Mouse (Mus musculus) intestine, embryonic 15.5 days (tissue): ENCODE results near the gene Pth2. TPM values are rescaled to one million over a fixed set of nuclear protein-coding genes. Genes with fewer than 3 reads are reported as not detected.
A peak's percentile ranks its signal among the peaks of the same experiment; 100 is the strongest.

Source experiments
- ATAC-seq: fragments of 200-750 bp; cut with Nextera tagmentation; 2 replicates; pipeline ENCODE4 v1.8.0; 2017; ENCODE audit warnings: moderate TSS enrichment, moderate library complexity
- H3K27ac ChIP-seq: fragments of 300-500 bp; sonication (generic); 2 replicates; pipeline ENCODE4 v1.5.1; 2015; ENCODE audit warnings: mild to moderate bottlenecking, inconsistent platforms
- H3K27me3 ChIP-seq: fragments of 300-500 bp; sonication (generic); replicated peaks from 2 replicates; pipeline ENCODE4 v1.6.1; 2015; ENCODE audit warnings: inconsistent platforms
- H3K36me3 ChIP-seq: fragments of 300-500 bp; sonication (generic); 2 replicates; pipeline ENCODE4 v1.6.1; 2015; ENCODE audit warnings: inconsistent platforms
- H3K4me1 ChIP-seq: fragments of 300-500 bp; sonication (generic); replicated peaks from 2 replicates; pipeline ENCODE4 v1.6.1; 2015; ENCODE audit warnings: inconsistent platforms
- H3K4me2 ChIP-seq: fragments of 300-500 bp; sonication (generic); replicated peaks from 2 replicates; pipeline ENCODE4 v1.6.1; 2015; ENCODE audit warnings: mild to moderate bottlenecking, inconsistent platforms
- H3K4me3 ChIP-seq: fragments of 300-500 bp; sonication (generic); replicated peaks from 2 replicates; pipeline ENCODE4 v1.5.1; 2015; ENCODE audit warnings: inconsistent platforms
- H3K9ac ChIP-seq: fragments of 300-500 bp; sonication (generic); 2 replicates; pipeline ENCODE4 v1.6.1; 2015; ENCODE audit warnings: inconsistent platforms
- H3K9me3 ChIP-seq: fragments of 300-500 bp; sonication (generic); 2 replicates; pipeline ENCODE4 v1.6.1; 2016; ENCODE audit warnings: inconsistent platforms
- WGBS: fragments of 180-500 bp; shearing (Covaris S2); methylation state at CpG from one replicate; pipeline ENCODE4 v1.1.7; 2015; 5-methylcytosine and 5-hydroxymethylcytosine counted together
- polyA plus RNA-seq: library from polyadenylated mRNA; unstranded; fragments of >200 nt; fragmentation: Nextera tagmentation; extraction: Ambion mirVana; gene quantifications from 2 replicates; pipeline ENCODE4 v1.2.1, GENCODE M21; 2015

Gene Pth2
- polyA plus RNA-seq, 1 experiment from 2014 or later: not detected

GRCm38 (mm10) chr7:45178550-45178949, 2.2 kb upstream of the Pth2 start:
- Histone ChIP-seq H3K27me3 (peaks cover 97% of the 10 kb centered on the region), H3K4me1 (peaks cover 20% of the 10 kb centered on the region), H3K9ac (no peak overlapping the region), H3K4me2 (no peak overlapping the region), H3K27ac (no peak overlapping the region), H3K36me3 (no peaks in the 10 kb centered on the region), H3K4me3 (no peak overlapping the region), H3K9me3 (no peaks in the 10 kb centered on the region)
- 21% methylated on average over 7 of the region's 7 CpGs for WGBS
- no peak for ATAC-seq

- H3K27me3 ChIP-seq: peaks cover 99% of the 10 kb centered on the region
These were observed 1.3 kb upstream of the Pth2 start, which contains the start of gene Gfy for GRCm38 (mm10) chr7:45179469-45179868. Gene Gfy (minus strand): TSS chr7:45179569.

GRCm38 (mm10) chr7:45181540-45181939, 745 bp downstream of the Pth2 start:
- WGBS: 4% methylated on average over 35 of the region's 35 CpGs
- H3K36me3 ChIP-seq: no peaks in the 10 kb centered on the region
- H3K27me3 ChIP-seq: peaks cover 96% of the 10 kb centered on the region
- H3K9me3 ChIP-seq: no peaks in the 10 kb centered on the region
- ATAC-seq: peak; percentile 16
- H3K27ac ChIP-seq: no peak overlapping the region
- no peak overlapping the region for H3K9ac ChIP-seq
- peaks cover 10% of the 10 kb centered on the region for H3K4me1 ChIP-seq
- H3K4me2 ChIP-seq: peak overlapping the region; percentile 72
- H3K4me3 ChIP-seq: peak overlapping the region; percentile 12; the same call in 1 of the 2 replicates

More at GRCm38 (mm10) chr7:45179469-45179868, 1.3 kb upstream of the Pth2 start, which contains the start of gene Gfy:
- Histone ChIP-seq H3K4me1 (peaks cover 20% of the 10 kb centered on the region), H3K4me2 (no peak within 1 kb of the TSS), H3K9ac (no peak within 1 kb of the TSS), H3K4me3 (no peak within 1 kb of the TSS), H3K36me3 (no peaks in the 10 kb centered on the region), H3K9me3 (no peaks in the 10 kb centered on the region), H3K27ac (no peak within 1 kb of the TSS)
- 26% methylated on average over 7 of the region's 7 CpGs for WGBS
- no peak for ATAC-seq

- H3K36me3 ChIP-seq: no peaks in the 10 kb centered on the region
- peaks cover 96% of the 10 kb centered on the region for H3K27me3 ChIP-seq
- H3K9ac ChIP-seq: peak overlapping the region; percentile 36
- H3K4me1 ChIP-seq: peaks cover 10% of the 10 kb centered on the region
- H3K4me3 ChIP-seq: peak overlapping the region; percentile 30
- ATAC-seq: peak; percentile 97
- H3K9me3 ChIP-seq: no peaks in the 10 kb centered on the region
- under 1% methylated on average over 34 of the region's 34 CpGs for WGBS
- H3K27ac ChIP-seq: no peak overlapping the region
- H3K4me2 ChIP-seq: peak overlapping the region; percentile 72
These were observed 1.4 kb downstream of the Pth2 start for GRCm38 (mm10) chr7:45182199-45182601.

- Histone ChIP-seq H3K9ac (peak overlapping the region; percentile 36), H3K4me1 (peaks cover 10% of the 10 kb centered on the region), H3K4me3 (peak overlapping the region; percentile 30), H3K27me3 (peaks cover 92% of the 10 kb centered on the region), H3K36me3 (no peaks in the 10 kb centered on the region), H3K27ac (no peak overlapping the region), H3K4me2 (peak overlapping the region; percentile 72), H3K9me3 (no peaks in the 10 kb centered on the region)
- 15% methylated on average over 11 of the region's 11 CpGs for WGBS
- peak; percentile 14; the same call in 1 of the 2 replicates for ATAC-seq
These were observed 1.8 kb downstream of the Pth2 start for GRCm38 (mm10) chr7:45182606-45183005.

GRCm38 (mm10) chr7:45183672-45184071, 2.9 kb downstream of the Pth2 start:
- ATAC-seq: no peak
- 65% methylated on average over 7 of the region's 7 CpGs for WGBS

GRCm38 (mm10) chr7:45185921-45186320, 5.1 kb downstream of the Pth2 start:
- Histone ChIP-seq H3K9ac (no peak overlapping the region), H3K9me3 (no peaks in the 10 kb centered on the region), H3K4me2 (no peak overlapping the region), H3K36me3 (no peaks in the 10 kb centered on the region), H3K4me3 (no peak overlapping the region), H3K4me1 (peaks cover 10% of the 10 kb centered on the region), H3K27me3 (peaks cover 80% of the 10 kb centered on the region), H3K27ac (no peak overlapping the region)
- ATAC-seq: no peak
- 73% methylated on average over 7 of the region's 7 CpGs for WGBS

More at GRCm38 (mm10) chr7:45183672-45184071, 2.9 kb downstream of the Pth2 start:
- Histone ChIP-seq H3K4me2 (no peak overlapping the region), H3K9ac (no peak overlapping the region), H3K4me3 (no peak overlapping the region), H3K36me3 (no peaks in the 10 kb centered on the region), H3K27me3 (peaks cover 89% of the 10 kb centered on the region), H3K9me3 (no peaks in the 10 kb centered on the region), H3K27ac (no peak overlapping the region), H3K4me1 (peaks cover 10% of the 10 kb centered on the region)

- H3K9ac ChIP-seq: no peak overlapping the region
- 49% methylated on average over 16 of the region's 16 CpGs for WGBS
- no peaks in the 10 kb centered on the region for H3K9me3 ChIP-seq
- peaks cover 5% of the 10 kb centered on the region for H3K4me1 ChIP-seq
- no peak for ATAC-seq
- no peaks in the 10 kb centered on the region for H3K36me3 ChIP-seq
- no peak overlapping the region for H3K4me2 ChIP-seq
- no peak overlapping the region for H3K4me3 ChIP-seq
- no peak overlapping the region for H3K27ac ChIP-seq
- peaks cover 52% of the 10 kb centered on the region for H3K27me3 ChIP-seq
These were observed 8.8 kb downstream of the Pth2 start for GRCm38 (mm10) chr7:45189600-45189999.

GRCm38 (mm10) chr7:45190186-45190585, 9.4 kb downstream of the Pth2 start:
- H3K27ac ChIP-seq: no peak overlapping the region
- peaks cover 5% of the 10 kb centered on the region for H3K4me1 ChIP-seq
- H3K9ac ChIP-seq: no peak overlapping the region
- WGBS: 85% methylated on average over 6 of the region's 6 CpGs
- no peak for ATAC-seq
- H3K4me2 ChIP-seq: no peak overlapping the region
- H3K27me3 ChIP-seq: peaks cover 46% of the 10 kb centered on the region
- H3K4me3 ChIP-seq: no peak overlapping the region
- no peaks in the 10 kb centered on the region for H3K9me3 ChIP-seq
- no peaks in the 10 kb centered on the region for H3K36me3 ChIP-seq

GRCm38 (mm10) chr7:45191161-45191560, 10.4 kb downstream of the Pth2 start:
- H3K9ac ChIP-seq: no peak overlapping the region
- H3K36me3 ChIP-seq: no peaks in the 10 kb centered on the region
- H3K27ac ChIP-seq: no peak overlapping the region
- H3K27me3 ChIP-seq: peaks cover 39% of the 10 kb centered on the region
- peaks cover 5% of the 10 kb centered on the region for H3K4me1 ChIP-seq
- no peaks in the 10 kb centered on the region for H3K9me3 ChIP-seq
- WGBS: 54% methylated on average over 2 of the region's 2 CpGs
- ATAC-seq: no peak
- no peak overlapping the region for H3K4me3 ChIP-seq
- H3K4me2 ChIP-seq: no peak overlapping the region

- Histone ChIP-seq H3K9me3 (no peaks in the 10 kb centered on the region), H3K4me3 (no peak overlapping the region), H3K27me3 (peaks cover 34% of the 10 kb centered on the region), H3K27ac (no peak overlapping the region), H3K4me1 (peaks cover 5% of the 10 kb centered on the region), H3K9ac (no peak overlapping the region), H3K4me2 (no peak overlapping the region), H3K36me3 (no peaks in the 10 kb centered on the region)
- 11% methylated on average over 8 of the region's 8 CpGs for WGBS
- peak; percentile 37 for ATAC-seq
These were observed 11.1 kb downstream of the Pth2 start for GRCm38 (mm10) chr7:45191803-45192363.

GRCm38 (mm10) chr7:45192585-45193310, 12.0 kb downstream of the Pth2 start:
- no peak for ATAC-seq
- Histone ChIP-seq H3K4me2 (no peak overlapping the region), H3K4me3 (no peak overlapping the region), H3K9ac (no peak overlapping the region), H3K27ac (no peak overlapping the region), H3K4me1 (peaks cover 5% of the 10 kb centered on the region), H3K9me3 (no peaks in the 10 kb centered on the region), H3K27me3 (peaks cover 31% of the 10 kb centered on the region), H3K36me3 (no peaks in the 10 kb centered on the region)
- 83% methylated on average over 7 of the region's 7 CpGs for WGBS
